Mouse (Mus musculus): ENCODE measurements around the gene Cacna1a. TPM values are rescaled to one million over a fixed set of nuclear protein-coding genes. Genes with fewer than 3 reads are reported as not detected.

Gene Cacna1a
- polyA plus RNA-seq, 1 experiment from 2014 or later = 6.6 TPM

DNA sequence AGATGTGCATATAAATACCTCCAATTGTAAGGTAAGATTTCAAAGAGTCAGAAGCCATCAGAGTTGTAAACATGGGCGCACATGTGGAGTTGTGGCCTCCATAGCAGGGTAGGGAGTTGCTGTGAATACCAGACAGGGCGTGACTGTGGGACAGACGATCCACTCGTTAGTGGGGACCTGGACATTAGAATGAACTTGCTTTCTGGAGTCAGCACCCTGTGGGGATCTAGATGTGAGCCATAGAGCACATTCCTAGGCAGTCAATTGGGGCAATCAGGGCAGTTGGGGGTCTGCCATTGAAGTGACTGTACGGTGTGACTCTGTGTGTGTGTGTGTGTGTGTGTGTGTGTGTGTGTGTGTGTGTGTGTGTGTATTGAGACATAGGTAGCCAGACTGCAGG, 3.4 kb downstream of the Cacna1a start:
- no peak for TF ChIP-seq CTCF (IDR thresholded peaks at IDR 0.05; ENCODE audit: low read depth)
- Histone ChIP-seq H3K27ac (no peak overlapping the region), H3K4me3 (replicated peaks; ENCODE audit: low read depth, low read length) (no peak overlapping the region), H3K9me3 (replicated peaks; ENCODE audit: low read length) (no peaks in the 10 kb centered on the region), H3K4me1 (replicated peaks; ENCODE audit: insufficient read depth, low read length) (peaks cover 5% of the 10 kb centered on the region; the same call in 1 of the 2 replicates), H3K36me3 (ENCODE audit: insufficient read depth, low read length) (no peaks in the 10 kb centered on the region), H3K4me2 (ENCODE audit: low read length) (no peak overlapping the region), H3K27me3 (ENCODE audit: insufficient read depth, low read length) (no peaks in the 10 kb centered on the region), H3K9ac (ENCODE audit: low read depth, low read length) (no peak overlapping the region)
- DNase-seq (ENCODE audit: low spot score) (no peak), ATAC-seq (replicated peaks; ENCODE audit: low FRiP score, low read depth) (no peak)
- 88% methylated on average over 5 of the region's 5 CpGs for WGBS

DNA sequence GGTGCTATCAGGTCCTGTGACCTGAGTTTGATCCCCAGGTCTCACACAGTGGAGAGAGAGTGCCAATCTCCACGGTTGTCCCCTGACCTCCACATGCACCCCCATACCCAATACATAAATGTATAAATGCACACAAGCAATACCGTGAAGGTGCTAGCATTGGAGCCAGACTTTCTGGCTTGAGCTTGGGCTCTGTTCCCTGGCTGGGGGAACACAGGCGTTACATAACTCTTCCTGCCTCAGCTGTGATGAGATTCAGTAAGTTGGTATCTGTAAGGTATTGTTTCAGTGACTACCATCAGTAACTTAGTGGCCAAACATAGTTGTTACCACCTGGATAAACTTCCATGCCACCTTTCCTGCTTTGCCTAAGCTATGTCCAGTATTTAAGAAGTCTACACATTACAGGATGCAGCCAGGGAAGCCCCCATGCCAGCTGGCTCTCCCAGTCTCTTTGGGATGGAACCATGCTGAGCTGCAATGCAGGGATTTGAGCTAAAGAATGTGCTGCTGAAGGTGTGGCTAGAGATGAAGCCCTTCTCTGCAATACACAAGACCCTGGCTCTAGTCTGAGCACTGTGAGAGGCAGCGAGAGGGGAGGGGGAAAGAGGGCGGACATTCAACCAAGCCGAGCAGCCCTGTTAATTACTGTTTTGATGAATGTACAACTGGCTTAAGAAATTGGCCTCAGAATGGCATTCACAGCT, 7.7 kb downstream of the Cacna1a start:
- DNase-seq (ENCODE audit: low spot score) (no peak), ATAC-seq (replicated peaks; ENCODE audit: low FRiP score, low read depth) (no peak)
- H3K4me1 ChIP-seq (replicated peaks; ENCODE audit: insufficient read depth, low read length) = no peaks in the 10 kb centered on the region
- TF ChIP-seq CTCF (IDR thresholded peaks at IDR 0.05; ENCODE audit: low read depth) = no peak
- 69% methylated on average over 6 of the region's 6 CpGs for WGBS
- H3K36me3 ChIP-seq (ENCODE audit: insufficient read depth, low read length) = no peaks in the 10 kb centered on the region
- H3K4me2 ChIP-seq (ENCODE audit: low read length) = no peak overlapping the region
- no peaks in the 10 kb centered on the region for H3K9me3 ChIP-seq (replicated peaks; ENCODE audit: low read length)
- H3K4me3 ChIP-seq (replicated peaks; ENCODE audit: low read depth, low read length) = no peak overlapping the region
- no peak overlapping the region for H3K9ac ChIP-seq (ENCODE audit: low read depth, low read length)
- no peak overlapping the region for H3K27ac ChIP-seq
- H3K27me3 ChIP-seq (ENCODE audit: insufficient read depth, low read length) = no peaks in the 10 kb centered on the region

DNA sequence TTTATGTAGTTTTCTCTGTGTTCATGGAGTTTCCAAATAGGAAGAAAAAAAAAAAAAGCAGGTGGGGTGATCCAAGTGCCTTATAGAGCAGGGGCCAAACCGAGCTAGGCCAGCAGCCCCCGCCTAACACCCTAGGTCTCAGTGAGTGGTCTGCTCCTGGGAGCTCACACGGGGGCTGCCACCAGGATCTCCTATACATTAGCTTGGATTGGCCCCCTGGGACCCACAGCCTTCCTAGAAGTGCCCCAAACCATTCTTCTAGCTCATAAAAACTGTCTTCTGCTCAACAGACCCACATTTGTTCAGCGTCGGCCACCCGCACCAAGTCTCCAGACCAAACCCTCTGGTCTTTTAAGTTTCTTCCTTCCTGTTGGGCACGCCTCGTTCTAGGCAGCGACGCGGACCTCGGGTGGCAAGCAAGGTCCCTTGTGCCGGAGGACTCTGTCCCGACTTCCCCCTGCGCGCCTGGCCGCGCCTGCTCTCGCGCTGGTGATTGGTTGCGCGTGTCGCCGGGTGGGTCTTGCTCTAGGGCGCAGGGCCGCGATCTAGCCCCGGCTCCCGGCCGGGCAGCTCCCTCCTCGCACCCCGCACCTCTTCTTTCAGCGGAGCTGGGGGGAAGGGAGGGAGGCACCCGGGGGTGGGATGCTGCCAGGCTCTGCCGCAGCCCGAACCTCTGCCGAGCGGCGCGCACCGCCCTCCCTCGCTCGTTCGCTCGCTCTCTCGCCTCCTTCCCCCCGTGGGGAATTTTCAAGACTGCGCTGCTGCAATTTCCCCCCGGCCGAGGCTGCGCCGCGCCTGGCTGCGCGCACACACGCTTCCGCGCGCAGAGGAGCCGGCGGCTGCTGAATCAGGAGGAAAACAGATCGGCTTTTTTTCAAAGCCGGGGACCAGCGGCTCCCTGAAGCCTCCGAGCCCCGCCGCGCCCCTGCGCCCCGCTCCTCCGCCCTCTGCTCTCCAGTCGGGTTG, 25.9 kb downstream of the Cacna1a start:
- no peak for TF ChIP-seq CTCF (IDR thresholded peaks at IDR 0.05; ENCODE audit: low read depth)
- Histone ChIP-seq H3K36me3 (ENCODE audit: insufficient read depth, low read length) (no peaks in the 10 kb centered on the region), H3K4me2 (ENCODE audit: low read length) (peak overlapping the region; percentile 97), H3K9me3 (replicated peaks; ENCODE audit: low read length) (no peaks in the 10 kb centered on the region; the same call in 1 of the 2 replicates), H3K27me3 (ENCODE audit: insufficient read depth, low read length) (peaks cover 22% of the 10 kb centered on the region), H3K4me1 (replicated peaks; ENCODE audit: insufficient read depth, low read length) (no peaks in the 10 kb centered on the region), H3K27ac (no peak overlapping the region; the same call in 1 of the 2 replicates), H3K9ac (ENCODE audit: low read depth, low read length) (peak overlapping the region; percentile 50), H3K4me3 (replicated peaks; ENCODE audit: low read depth, low read length) (peak overlapping the region; percentile 55)
- 3% methylated on average over 65 of the region's 72 CpGs for WGBS
- DNase-seq (ENCODE audit: low spot score) (peak; percentile 53), ATAC-seq (replicated peaks; ENCODE audit: low FRiP score, low read depth) (peak; percentile 74)

DNA sequence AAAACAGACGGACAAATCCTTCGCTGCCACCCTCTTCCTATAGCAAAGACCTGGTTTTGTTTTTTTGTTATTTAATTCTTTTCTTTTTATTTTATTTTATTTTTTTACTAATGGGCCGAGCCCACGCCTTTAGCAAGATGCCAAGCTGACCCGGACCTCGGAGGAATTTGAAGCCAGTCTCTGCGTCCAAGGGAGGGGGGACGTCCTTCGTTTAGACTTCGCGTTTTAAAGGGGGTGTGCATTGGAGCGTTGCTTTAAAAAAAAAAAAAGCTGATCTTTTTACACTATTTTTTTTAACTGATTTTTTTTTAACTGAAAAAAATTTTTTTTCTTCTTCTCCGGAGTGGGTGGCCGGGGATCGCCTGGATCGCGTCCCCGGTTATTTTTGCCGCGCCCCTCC, 26.7 kb downstream of the Cacna1a start:
- DNase-seq (ENCODE audit: low spot score) = peak; percentile 37
- Histone ChIP-seq H3K9me3 (replicated peaks; ENCODE audit: low read length) (no peaks in the 10 kb centered on the region; the same call in 1 of the 2 replicates), H3K36me3 (ENCODE audit: insufficient read depth, low read length) (no peaks in the 10 kb centered on the region)

DNA sequence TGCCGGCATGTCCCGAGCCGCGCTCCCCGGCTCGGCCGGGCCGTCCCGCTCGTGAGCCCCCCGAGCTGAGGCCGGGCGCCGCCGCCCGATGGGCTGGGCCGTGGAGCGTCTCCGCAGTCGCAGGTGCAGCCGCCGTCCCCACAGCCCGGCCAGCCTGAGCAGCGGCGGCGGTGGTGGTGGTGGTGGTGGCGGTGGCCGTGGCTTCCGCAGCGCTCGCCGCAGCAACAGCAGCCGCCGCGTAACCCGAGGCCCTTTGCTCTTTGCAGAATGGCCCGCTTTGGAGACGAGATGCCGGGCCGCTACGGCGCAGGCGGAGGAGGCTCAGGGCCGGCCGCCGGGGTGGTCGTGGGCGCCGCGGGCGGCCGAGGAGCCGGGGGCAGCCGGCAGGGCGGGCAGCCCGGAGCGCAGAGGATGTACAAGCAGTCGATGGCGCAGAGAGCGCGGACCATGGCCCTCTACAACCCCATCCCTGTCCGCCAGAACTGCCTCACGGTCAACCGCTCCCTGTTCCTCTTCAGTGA, 27.2 kb downstream of the Cacna1a start:
- no peak for TF ChIP-seq CTCF (IDR thresholded peaks at IDR 0.05; ENCODE audit: low read depth)
- H3K27ac ChIP-seq = no peak overlapping the region
- ATAC-seq (replicated peaks; ENCODE audit: low FRiP score, low read depth) = peak; percentile 64

More for the DNA sequence above, 26.7 kb downstream of the Cacna1a start:
- peak overlapping the region; percentile 97 for H3K4me2 ChIP-seq (ENCODE audit: low read length)
- H3K4me1 ChIP-seq (replicated peaks; ENCODE audit: insufficient read depth, low read length) = no peaks in the 10 kb centered on the region
- H3K27ac ChIP-seq = no peak overlapping the region
- ATAC-seq (replicated peaks; ENCODE audit: low FRiP score, low read depth) = no peak
- peak overlapping the region; percentile 50; the same call in 1 of the 2 replicates for H3K9ac ChIP-seq (ENCODE audit: low read depth, low read length)
- under 1% methylated on average over 20 of the region's 20 CpGs for WGBS
- H3K4me3 ChIP-seq (replicated peaks; ENCODE audit: low read depth, low read length) = peak overlapping the region; percentile 55
- TF ChIP-seq CTCF (IDR thresholded peaks at IDR 0.05; ENCODE audit: low read depth) = no peak
- H3K27me3 ChIP-seq (ENCODE audit: insufficient read depth, low read length) = peaks cover 22% of the 10 kb centered on the region

DNA sequence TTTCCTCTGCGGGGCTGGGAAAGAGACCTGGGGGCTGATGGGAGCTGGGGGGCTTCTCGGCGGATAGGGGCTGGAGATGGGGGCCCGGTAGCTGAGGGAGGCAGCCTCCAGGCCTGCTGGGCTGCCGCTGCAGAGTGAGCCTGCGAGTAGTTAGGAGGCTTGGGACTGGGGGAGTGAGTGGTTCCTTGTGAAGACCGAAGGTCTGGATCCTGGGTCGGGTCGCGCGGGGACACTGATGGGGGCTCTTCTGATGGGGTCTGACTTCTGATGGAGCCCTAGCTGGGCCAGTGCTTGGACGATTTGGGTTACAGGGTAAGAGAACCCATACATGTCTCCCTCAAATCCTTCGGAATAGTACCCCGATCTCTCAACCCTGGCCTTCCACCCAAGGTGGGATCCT, 27.8 kb downstream of the Cacna1a start:
- Histone ChIP-seq H3K4me2 (ENCODE audit: low read length) (peak overlapping the region; percentile 97), H3K9me3 (replicated peaks; ENCODE audit: low read length) (no peaks in the 10 kb centered on the region; the same call in 1 of the 2 replicates), H3K27ac (no peak overlapping the region), H3K9ac (ENCODE audit: low read depth, low read length) (peak overlapping the region; percentile 35; the same call in 1 of the 2 replicates), H3K27me3 (ENCODE audit: insufficient read depth, low read length) (peaks cover 22% of the 10 kb centered on the region), H3K36me3 (ENCODE audit: insufficient read depth, low read length) (no peaks in the 10 kb centered on the region), H3K4me3 (replicated peaks; ENCODE audit: low read depth, low read length) (peak overlapping the region; percentile 55), H3K4me1 (replicated peaks; ENCODE audit: insufficient read depth, low read length) (no peaks in the 10 kb centered on the region)
- no peak for TF ChIP-seq CTCF (IDR thresholded peaks at IDR 0.05; ENCODE audit: low read depth)
- DNase-seq (ENCODE audit: low spot score) = no peak
- ATAC-seq (replicated peaks; ENCODE audit: low FRiP score, low read depth) = no peak
- 23% methylated on average over 13 of the region's 14 CpGs for WGBS

More for the DNA sequence above, 27.2 kb downstream of the Cacna1a start:
- Histone ChIP-seq H3K9me3 (replicated peaks; ENCODE audit: low read length) (no peaks in the 10 kb centered on the region; the same call in 1 of the 2 replicates), H3K9ac (ENCODE audit: low read depth, low read length) (peak overlapping the region; percentile 35; the same call in 1 of the 2 replicates), H3K4me3 (replicated peaks; ENCODE audit: low read depth, low read length) (peak overlapping the region; percentile 55), H3K27me3 (ENCODE audit: insufficient read depth, low read length) (peaks cover 22% of the 10 kb centered on the region), H3K36me3 (ENCODE audit: insufficient read depth, low read length) (no peaks in the 10 kb centered on the region), H3K4me1 (replicated peaks; ENCODE audit: insufficient read depth, low read length) (no peaks in the 10 kb centered on the region), H3K4me2 (ENCODE audit: low read length) (peak overlapping the region; percentile 97)
- DNase-seq (ENCODE audit: low spot score) = peak; percentile 23
- under 1% methylated on average over 63 of the region's 64 CpGs for WGBS
